Mouse (Mus musculus): Measurements from ENCODE around the gene Tbc1d4.
A peak's percentile ranks its signal among the peaks of the same experiment; 100 is the strongest.

The Tbc1d4 gene

DNA sequence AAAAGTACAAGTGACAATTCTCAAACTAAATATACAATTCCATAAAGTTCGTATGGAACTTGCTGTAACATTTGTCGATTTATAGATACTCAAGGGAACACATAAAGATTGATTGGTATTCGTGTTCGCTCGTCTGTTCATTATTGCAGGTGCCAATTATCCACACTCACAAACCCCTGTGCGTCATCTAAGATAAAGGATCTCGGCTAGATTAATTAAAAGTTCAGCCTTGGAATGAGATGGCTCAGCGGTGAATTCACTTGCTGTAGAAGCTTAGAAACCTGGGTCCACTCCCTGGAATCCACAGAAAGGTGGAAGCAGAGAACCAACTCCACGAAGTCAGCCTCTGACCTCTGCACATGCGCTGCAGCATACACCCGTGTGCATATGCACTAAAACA, 107.5 kb downstream of the Tbc1d4 start:
- DNase-seq (ENCODE audit: low spot score in 2 of 2), result no peak

DNA sequence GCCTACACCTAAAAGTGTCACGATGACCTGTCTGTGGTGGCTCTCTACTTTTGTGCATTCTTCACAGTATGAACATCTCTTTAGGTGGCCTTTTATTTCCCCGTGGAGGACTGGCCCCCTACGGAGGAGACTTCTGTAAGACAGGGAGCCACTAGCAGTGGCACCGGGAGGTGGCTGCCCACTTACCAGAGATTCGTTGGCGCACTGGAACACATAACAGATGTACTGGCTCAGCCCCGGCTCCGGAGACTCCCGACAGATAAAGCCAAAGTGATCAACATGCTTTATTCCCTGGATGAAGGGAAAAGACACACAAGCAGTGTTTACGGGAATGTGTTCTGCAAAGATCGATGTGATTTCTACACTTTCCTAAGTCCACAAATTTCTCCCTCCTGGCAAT, 108.2 kb downstream of the Tbc1d4 start:
- no peak for DNase-seq (ENCODE audit: low spot score in 2 of 2)

DNA sequence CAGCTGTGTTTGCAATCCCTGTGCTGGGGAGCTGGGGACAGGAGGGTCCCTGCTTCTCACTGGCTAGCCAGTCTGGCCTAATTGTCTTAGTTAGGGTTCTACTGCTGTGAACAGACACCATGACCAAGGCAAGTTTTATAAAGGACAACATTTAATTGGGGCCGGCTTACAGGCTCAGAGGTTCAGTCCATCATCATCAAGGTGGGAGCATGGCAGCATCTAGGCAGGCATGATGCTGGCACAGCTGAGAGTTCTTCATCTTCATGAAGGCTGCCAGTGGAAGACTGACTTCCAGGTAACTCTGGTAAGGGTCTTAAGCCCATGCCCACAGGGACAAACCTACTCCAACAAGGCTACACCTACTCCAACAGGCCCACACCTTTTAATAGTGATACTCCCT, 109.2 kb downstream of the Tbc1d4 start:
- no peak for DNase-seq (ENCODE audit: low spot score in 2 of 2)

DNA sequence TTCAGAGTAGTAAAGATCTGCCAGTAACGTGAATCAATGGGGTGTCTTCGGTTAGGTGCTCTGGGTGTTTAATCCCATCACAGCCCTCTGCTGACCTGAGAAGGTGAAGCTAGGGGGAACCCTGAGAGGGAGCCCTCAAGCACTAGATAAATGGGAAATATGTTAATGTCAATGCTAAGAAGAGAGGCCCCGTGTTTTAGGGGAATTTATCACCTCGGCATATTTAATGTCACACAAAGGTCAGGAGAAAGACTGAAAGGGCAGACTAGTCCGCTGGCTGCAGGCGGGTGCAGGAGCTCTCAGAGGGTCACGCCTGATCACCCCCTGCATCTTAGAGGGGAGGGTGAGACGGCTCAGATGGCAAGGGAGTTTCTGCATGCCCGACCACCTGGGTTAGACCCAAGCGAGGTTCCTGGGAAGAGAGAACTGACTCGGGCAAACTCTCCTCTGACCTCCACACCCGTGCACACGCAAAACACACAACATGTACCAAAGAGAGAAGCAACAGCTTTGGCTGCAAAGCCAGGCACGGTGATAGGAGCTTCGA, 120.7 kb downstream of the Tbc1d4 start:
- DNase-seq (ENCODE audit: low spot score in 2 of 2), result no peak

DNA sequence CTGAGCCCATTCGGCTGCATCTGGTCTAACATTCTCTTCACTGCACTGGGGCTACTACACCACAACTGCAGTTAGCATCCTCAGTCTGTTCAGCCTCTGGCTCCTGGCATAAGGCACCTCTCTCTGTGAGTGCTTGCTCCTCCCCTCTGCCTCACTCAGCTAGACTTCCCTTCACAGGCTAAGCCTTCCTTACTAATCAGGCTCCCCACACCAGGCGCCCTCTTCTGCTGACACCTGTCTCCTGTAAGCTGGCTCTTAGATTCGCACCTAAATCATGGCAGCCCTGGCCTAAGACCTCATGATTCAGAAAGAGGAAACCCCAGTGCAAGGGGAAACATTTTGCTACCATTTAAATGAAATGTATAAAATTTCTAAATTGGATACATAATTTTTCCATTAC, 122.4 kb downstream of the Tbc1d4 start:
- DNase-seq (ENCODE audit: low spot score in 2 of 2), result no peak

DNA sequence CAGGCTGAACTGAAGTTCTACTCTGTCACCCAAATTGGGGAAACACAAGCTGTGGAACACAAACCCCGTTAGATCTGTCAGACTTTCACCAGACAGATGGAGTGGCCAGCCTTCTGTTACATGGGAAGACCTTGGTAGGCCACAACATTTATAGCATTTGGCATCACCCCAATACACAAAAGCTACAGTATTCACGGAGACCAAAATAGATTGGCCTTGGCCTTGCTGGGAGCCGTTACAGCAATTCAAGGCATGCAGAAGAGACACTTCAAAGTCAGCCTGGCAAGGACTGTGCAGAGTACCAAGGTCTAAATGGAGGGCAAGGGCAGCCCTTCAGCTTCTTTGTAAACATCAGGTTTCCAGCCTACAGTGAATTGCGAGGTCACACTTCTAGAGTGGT, 125.8 kb downstream of the Tbc1d4 start:
- DNase-seq (ENCODE audit: low spot score in 2 of 2), result no peak

DNA sequence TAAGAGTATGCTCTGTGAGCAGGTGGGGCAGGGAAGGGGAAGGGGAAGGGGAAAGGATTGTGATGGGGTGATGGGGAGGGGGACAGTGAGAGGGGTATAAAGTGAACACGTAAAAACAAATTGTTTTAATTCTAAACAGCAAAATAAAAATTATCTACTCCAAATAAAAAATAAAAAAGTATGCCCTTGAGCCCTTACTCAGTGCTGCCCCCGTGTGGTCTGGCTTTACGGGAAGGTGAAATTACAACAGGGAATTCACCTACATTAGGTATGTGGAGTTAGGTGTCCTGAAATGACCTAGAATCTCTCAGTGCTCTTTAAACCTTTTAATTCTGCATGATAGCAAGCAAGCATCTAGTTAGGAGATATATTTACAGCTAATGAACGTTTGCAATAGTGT, 126.7 kb downstream of the Tbc1d4 start:
- DNase-seq (ENCODE audit: low spot score in 2 of 2), result peak in 1 of 2 experiments; percentile 21

DNA sequence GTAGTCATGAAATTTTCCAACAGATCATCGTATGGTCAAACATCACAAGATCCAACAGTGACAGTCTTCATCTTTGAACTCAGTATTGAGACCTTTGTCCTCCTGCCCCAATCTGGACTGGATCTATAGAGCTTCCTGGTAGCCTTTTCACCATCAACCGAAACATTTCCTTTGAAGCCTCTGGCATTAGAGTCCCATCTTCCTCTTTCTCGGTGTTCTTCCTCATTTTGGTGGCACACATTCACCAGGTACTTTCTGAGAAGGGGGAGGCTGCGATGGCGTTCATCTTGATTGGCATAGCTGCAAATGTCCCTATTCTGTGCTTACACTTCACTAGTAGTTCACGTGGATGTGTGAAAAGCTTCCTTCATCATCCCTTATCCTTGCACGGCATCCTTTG, 127.8 kb downstream of the Tbc1d4 start:
- no peak for DNase-seq (ENCODE audit: low spot score in 2 of 2)

DNA sequence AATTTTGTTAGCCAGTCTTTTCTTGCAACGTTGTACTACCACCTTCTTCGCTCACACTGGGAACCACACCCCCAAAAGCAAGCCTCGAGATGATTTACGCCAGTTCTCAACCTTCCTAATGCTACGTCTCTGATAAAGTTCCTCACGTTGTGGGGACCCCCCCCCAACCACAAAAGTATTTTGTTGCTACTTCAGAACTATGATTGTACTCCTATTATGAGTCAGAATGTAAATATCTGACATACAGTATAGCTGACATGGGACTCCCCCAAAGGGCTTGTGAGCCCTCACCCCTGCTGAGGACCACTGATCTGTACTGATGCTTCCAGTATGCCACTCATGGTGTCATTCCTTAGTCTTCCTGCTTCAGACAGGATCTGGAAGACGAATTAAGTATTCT, 128.4 kb downstream of the Tbc1d4 start:
- no peak for DNase-seq (ENCODE audit: low spot score in 2 of 2)

DNA sequence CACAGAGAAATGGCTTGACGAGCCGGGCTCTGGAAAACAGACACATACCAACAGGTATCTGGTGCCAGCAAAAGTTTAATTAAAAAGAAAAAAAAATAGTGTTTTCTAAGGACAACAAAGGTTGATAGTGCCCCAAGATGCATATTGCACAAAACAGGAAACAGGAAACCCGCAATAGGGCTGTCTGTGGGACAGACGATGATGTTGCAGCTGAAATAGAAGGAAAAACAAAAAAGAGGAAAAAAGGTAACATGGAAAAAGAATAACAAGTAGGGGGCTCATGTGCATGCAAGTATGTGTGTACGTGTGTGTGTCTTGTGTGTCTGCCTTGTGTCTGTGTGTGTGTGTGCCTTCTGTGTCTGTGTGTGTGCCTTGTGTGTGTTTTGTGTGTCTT, 131.2 kb downstream of the Tbc1d4 start:
- no peak for DNase-seq (ENCODE audit: low spot score in 2 of 2)

DNA sequence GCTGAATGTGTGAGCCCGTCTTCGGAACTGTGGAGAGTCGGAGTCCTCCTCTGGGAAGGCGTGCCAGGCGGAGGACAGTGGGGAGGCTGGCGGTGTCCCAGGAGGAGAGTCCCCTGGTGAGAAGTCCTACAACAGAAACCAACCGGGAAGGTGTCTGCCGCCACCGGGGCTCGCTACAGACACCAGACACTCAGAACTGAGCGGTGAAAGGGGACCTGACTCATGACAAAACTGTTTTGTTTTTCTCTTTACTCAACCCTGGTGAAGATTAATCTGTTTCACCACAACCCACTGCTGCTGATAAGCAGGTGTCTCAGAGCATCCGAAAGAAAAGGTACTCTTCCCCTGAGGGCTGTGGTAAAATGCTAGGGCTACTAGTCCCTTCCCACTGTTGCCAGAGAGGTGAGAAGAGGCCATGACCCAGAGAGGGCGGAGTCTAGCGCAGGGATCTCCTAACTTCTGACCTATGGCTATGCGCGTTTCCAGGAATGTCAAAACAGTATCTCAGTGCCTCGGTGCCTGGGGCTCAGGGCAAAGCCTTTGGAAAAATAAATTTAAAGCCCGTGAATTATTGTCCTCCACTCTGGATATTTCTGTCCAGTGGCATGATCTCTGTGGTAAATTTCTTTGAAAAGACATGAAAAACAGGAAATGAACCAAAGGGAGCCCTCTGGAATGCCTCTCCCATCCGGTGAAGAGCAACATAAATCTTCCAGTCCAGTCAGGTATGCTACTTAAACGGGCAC, 131.7 kb downstream of the Tbc1d4 start:
- DNase-seq (ENCODE audit: low spot score in 2 of 2), result no peak

DNA sequence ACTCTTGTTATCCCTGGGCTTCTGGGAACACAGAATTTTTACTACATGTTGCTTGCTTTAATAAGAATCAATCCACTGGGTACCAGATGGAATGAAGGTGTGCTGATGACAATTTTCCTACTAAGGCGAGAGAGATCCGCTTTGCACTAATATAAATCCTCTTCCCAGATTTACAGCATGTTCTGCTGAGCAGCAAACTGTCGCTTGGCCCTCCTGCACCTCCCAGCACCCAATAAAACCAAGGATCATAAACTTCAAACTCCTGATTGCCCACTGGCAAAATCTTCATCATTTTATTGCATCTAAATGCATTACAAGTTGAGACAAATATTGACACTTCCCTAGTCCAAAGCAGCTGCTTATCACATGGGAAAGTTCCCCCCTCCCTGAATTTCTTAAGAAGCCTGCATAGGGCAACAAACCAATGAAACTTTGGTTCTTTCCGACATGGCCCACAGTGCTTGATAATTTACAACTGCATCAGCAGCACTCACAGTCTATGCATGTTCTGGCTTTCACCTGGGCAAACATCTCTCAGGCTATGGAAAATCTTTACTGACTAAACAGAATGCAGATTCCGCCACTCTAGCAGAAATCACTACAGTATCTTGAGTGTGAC, 139.4 kb downstream of the Tbc1d4 start:
- DNase-seq (ENCODE audit: low spot score in 2 of 2), result no peak

DNA sequence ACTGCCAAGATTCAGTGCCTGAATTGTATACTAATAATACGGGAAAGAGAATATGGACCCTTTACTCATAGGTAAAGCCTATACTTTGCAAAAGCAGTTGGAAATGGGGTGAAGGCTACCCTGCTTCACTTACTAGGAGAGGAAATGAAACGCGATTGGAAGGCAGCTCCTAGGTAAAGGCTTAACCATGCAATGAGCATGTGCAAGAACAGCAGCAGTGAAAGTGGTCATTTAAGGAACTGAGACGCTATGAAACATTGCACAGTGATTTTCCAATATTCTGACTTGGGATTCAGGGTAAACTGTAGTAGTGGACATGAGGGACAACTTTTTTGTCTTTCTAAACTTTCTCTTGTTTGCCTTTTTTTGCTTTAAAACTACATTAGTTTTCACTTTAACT, 140.8 kb downstream of the Tbc1d4 start:
- DNase-seq (ENCODE audit: low spot score in 2 of 2), result no peak

DNA sequence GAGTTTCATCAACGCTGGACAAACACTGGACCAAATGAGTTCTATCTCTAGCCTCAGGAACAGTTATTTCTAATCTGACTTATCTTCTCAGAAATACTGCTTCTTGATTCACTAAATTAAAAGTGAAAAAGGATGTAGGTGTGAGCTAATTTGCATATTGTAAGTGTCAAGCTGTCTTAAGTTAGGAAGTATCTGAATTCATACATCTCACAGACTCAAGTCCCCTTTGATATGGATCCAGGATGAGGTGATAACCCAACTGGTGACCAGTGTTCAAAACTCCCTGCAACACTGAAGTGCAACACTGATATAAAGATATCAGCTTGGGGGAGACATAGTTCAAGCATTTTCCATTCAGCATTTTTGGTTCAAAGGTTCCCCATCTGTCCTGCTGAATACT, 141.5 kb downstream of the Tbc1d4 start:
- DNase-seq (ENCODE audit: low spot score in 2 of 2), result no peak

DNA sequence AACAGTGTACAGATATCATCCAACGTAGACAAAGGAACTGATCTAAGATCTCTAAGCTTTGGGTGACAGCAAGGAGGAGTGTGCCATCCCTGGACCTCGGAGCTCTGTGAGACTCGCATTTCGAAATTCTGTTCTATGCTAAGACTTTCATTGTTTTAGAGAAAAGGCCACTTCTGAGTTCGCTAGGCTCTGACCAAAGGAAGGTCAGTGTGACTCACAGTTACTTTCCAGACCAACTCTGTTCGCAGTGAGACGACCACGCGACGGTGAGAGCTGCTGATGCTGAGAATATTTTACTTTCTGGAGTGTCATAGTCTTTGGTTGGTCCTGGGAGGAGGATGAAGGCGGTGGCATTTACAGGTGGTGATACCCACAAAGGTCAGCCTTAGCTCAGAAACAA, 142.5 kb downstream of the Tbc1d4 start:
- no peak for DNase-seq (ENCODE audit: low spot score in 2 of 2)

DNA sequence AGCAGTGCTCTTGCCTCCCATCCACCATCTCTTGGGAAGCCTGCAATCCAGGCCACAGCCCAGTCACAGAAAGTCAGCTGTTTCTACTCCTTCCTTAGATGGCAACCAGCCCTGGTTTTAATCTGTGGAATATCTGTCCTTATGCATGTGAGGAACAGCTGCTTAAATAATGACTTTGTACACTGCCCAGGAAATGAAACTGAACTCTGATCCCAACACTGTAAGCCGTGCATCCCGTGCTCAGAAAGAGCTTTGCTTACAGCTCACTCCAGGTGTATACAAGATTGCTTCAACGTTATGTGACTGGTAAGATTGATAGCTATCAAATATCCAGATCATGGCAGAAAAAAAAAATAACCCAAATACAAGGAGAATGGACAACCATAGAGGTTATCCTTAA, 143.1 kb downstream of the Tbc1d4 start:
- DNase-seq (ENCODE audit: low spot score in 2 of 2), result no peak

DNA sequence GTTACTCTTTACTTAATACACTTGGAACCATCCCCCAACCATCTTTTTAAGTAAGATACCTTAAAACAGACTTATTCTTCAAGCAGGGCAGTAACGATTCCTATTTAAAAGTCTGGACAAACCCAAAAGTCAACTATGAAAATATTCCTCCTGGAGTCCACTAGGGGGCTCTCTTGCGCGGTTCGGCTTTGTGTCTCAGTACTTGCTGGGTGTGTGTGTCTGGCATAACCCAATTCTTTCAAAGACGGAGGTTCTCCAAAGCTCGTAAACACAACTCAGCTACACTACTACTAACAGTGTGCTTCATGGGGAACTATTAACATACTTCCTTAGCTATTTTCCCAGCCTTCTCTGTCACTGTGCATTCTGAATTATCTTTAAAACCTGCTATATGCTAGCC, 148.2 kb downstream of the Tbc1d4 start:
- no peak for DNase-seq (ENCODE audit: low spot score in 2 of 2)

DNA sequence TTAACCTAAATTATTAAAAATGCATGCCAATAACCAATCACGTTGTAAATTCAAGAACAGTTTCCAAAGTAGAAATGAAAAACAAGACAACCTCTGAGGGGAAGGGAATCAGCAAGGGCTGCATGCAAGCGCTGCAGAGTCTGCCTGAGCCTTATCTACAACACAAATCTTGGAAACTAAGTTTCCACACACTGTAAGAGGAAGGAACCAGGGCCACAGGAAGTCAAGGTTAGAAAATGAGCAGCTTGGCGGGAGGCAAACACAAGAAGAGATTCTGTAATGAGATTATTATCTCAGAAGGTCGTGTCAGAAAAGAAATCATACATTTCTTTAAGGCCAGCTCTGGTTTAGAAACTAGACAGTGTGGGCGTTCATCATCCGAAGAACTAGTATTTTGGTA, 156.1 kb downstream of the Tbc1d4 start:
- no peak for DNase-seq (ENCODE audit: low spot score in 2 of 2)

DNA sequence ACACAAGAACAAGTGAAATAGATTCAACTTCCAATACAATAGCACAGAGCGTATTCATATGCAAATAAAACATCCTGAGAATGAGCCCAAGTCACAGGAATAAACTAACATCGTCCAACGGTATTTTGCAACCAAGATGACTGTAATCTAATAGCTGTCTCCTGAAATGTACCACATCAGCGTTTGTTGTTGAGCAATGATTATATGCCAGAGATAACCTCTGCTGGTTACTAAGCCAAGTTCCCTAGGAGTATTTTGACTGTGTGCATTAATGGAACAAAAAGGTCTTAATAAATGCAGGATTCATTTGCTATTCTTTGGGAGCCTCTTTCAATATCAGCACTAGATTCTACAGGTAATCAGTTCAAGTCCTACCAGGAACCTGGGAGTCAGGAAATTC, 161.1 kb downstream of the Tbc1d4 start:
- no peak for DNase-seq (ENCODE audit: low spot score in 2 of 2)

DNA sequence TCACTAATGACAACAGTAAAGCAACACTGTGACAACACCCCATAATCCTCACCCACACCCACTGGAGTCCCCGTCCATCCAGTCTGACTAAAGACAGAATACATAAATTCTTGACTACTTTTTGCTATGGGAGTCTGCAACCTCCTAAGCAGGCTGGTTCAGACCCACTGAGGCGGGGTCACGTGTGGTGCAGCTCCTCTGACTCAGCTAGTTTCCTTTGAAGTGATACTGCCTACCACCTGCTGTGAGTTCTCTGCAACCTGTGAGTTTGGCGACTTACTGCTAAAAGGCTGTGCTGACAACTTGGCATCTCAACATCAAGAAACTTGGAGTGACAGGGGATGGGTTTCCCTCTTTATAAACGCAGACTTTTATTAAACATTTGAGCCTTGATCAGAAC, 163.8 kb downstream of the Tbc1d4 start:
- DNase-seq (ENCODE audit: low spot score in 2 of 2), result no peak

DNA sequence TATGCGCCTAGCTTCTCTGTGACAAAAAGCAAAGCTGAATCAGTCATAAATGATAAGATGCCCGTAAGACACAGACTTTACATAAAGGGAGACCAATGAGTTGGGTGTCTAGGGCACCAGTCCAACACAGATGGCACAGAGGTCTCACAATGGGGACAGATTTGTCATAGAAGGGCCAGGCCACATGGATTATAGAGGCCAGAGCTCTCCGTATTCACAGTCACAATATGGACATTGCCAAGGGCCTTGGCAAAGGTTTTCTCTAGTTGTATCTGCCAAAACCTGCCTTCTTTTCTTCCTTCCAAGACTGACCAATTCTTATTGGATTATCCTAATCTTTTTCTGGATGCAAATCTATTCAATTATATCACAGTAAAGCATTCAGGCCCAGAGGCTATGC, 171.1 kb downstream of the Tbc1d4 start:
- DNase-seq (ENCODE audit: low spot score in 2 of 2), result no peak

DNA sequence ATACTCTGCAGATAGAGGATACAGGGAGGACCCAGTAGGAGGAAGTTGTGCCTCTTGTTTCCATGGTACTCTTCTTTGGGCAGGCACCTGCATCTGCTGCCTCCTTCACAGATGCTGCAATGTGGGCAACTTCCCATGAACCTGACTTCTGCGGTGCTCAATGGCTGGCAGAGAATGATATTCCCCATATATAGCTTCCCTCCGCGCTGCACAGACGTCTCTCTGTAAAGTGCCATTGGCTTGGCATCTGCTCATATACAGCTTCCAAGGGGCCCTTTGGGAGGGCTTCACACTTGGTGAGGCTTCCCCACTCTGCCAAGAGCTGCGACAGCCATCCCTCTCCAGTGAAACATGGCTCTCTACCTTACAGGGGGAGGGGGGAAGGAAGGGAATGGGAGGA, 178.5 kb downstream of the Tbc1d4 start:
- no peak for DNase-seq (ENCODE audit: low spot score in 2 of 2)

DNA sequence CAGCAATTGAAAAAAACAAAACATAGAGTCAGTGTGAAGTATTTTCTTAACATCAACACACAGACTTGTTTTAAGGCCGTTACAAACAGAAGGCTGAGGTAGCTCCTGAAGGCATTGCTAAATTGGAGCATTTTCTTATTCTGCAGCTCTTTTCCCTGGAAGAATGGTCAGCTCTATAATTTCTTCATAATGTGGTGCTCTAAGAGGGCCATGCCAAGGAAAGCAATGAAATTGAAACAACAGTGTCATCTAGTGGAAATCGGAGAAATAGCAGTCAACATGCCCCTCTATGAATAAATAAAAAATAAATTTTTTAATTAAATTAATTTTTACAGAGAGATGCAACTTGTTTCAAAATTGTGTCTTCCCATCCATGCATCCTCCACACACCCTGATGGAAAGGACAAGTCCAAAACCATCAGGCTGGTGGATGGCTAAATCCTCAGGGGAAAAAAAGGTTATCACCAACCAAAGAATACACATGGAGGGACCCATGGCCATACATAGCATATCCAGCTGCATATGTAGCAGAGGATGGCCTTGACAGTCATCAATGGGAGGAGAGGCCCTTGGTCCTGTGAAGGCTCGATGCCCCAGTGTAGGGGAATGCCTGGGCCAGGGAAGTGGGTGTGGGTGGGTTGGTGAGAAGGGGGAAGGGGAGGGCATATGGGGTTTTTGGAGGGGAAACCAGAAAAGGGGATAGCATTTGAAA, 180.0 kb downstream of the Tbc1d4 start:
- no peak for DNase-seq (ENCODE audit: low spot score in 2 of 2)
